Mouse (Mus musculus) embryonic facial prominence, embryonic 15.5 days (tissue): ENCODE results near the gene Spty2d1. TPM values are rescaled to one million over a fixed set of nuclear protein-coding genes. Genes with fewer than 3 reads are reported as not detected.

Experiments
- ATAC-seq: fragments of 200-750 bp; cut with Nextera tagmentation; 2 replicates; pipeline ENCODE4 v1.8.0; 2017; ENCODE audit warnings: low read depth, moderate TSS enrichment; ENCODE audit not compliant: insufficient number of reproducible peaks, low FRiP score, low TSS enrichment
- H3K27ac ChIP-seq: fragments of 300-500 bp; sonication (generic); replicated peaks from 2 replicates; pipeline ENCODE4 v1.5.1; 2015; ENCODE audit warnings: mild to moderate bottlenecking, inconsistent platforms
- H3K27me3 ChIP-seq: fragments of 300-500 bp; sonication (generic); 2 replicates; pipeline ENCODE4 v1.6.1; 2015; ENCODE audit warnings: inconsistent platforms
- H3K36me3 ChIP-seq: fragments of 300-500 bp; sonication (generic); 2 replicates; pipeline ENCODE4 v1.6.1; 2015; ENCODE audit warnings: mild to moderate bottlenecking, inconsistent platforms
- H3K4me1 ChIP-seq: fragments of 300-500 bp; sonication (generic); 2 replicates; pipeline ENCODE4 v1.6.1; 2015; ENCODE audit warnings: inconsistent platforms
- H3K4me2 ChIP-seq: fragments of 300-500 bp; sonication (generic); replicated peaks from 2 replicates; pipeline ENCODE4 v1.6.1; 2015; ENCODE audit warnings: mild to moderate bottlenecking, inconsistent platforms
- H3K4me3 ChIP-seq: fragments of 300-500 bp; sonication (generic); replicated peaks from 2 replicates; pipeline ENCODE4 v1.5.1; 2015; ENCODE audit warnings: mild to moderate bottlenecking, inconsistent platforms
- H3K9ac ChIP-seq: fragments of 300-500 bp; sonication (generic); 2 replicates; pipeline ENCODE4 v1.6.1; 2015; ENCODE audit warnings: inconsistent platforms
- H3K9me3 ChIP-seq: fragments of 300-500 bp; sonication (generic); replicated peaks from 2 replicates; pipeline ENCODE4 v1.6.1; 2016; ENCODE audit warnings: inconsistent platforms
- WGBS: fragments of 180-500 bp; shearing (Covaris S2); methylation state at CpG from one replicate; pipeline ENCODE4 v1.1.7; 2015; 5-methylcytosine and 5-hydroxymethylcytosine counted together
- polyA plus RNA-seq: library from polyadenylated mRNA; unstranded; fragments of >200 nt; fragmentation: Nextera tagmentation; extraction: Ambion mirVana; gene quantifications from 2 replicates; pipeline ENCODE4 v1.2.1, GENCODE M21; 2015

The Spty2d1 gene
- polyA plus RNA-seq, 1 experiment from 2014 or later = 21.3 TPM

- no peaks in the 10 kb centered on the region for H3K27me3 ChIP-seq
- no peak overlapping the region for H3K4me3 ChIP-seq
- no peak overlapping the region for H3K27ac ChIP-seq
- no peak overlapping the region for H3K4me2 ChIP-seq
- H3K9ac ChIP-seq = no peak overlapping the region
- ATAC-seq = no peak
- no peaks in the 10 kb centered on the region for H3K9me3 ChIP-seq
- 65% methylated on average over 8 of the region's 8 CpGs for WGBS
- 0 out of 2 replicates have a peak, but pooled peaks cover 4% of the 10 kb centered on the region for H3K4me1 ChIP-seq
- no peaks in the 10 kb centered on the region for H3K36me3 ChIP-seq
Measured at GRCm38 (mm10) chr7:47022482-47022881, 14.3 kb upstream of the Spty2d1 start.

- no peaks in the 10 kb centered on the region for H3K9me3 ChIP-seq
- H3K4me3 ChIP-seq = no peak overlapping the region
- H3K27me3 ChIP-seq = no peaks in the 10 kb centered on the region
- no peaks in the 10 kb centered on the region for H3K36me3 ChIP-seq
- H3K4me1 ChIP-seq = 0 out of 2 replicates have a peak, but pooled peaks cover 4% of the 10 kb centered on the region
- no peak overlapping the region for H3K9ac ChIP-seq
- ATAC-seq = no peak
- 10% methylated on average over 8 of the region's 8 CpGs for WGBS
- H3K4me2 ChIP-seq = peak overlapping the region; percentile 19; the same call in 1 of the 2 replicates
- H3K27ac ChIP-seq = no peak overlapping the region
Measured at GRCm38 (mm10) chr7:47020956-47021355, 12.7 kb upstream of the Spty2d1 start.

- Histone ChIP-seq H3K27me3 (no peaks in the 10 kb centered on the region), H3K4me3 (no peak overlapping the region), H3K36me3 (no peaks in the 10 kb centered on the region), H3K9me3 (no peaks in the 10 kb centered on the region), H3K4me1 (peaks cover 8% of the 10 kb centered on the region), H3K9ac (no peak overlapping the region), H3K4me2 (no peak overlapping the region), H3K27ac (no peak overlapping the region)
- 54% methylated on average over 5 of the region's 5 CpGs for WGBS
- ATAC-seq = no peak
Measured at GRCm38 (mm10) chr7:47019641-47020040, 11.4 kb upstream of the Spty2d1 start.

- no peak overlapping the region for H3K4me3 ChIP-seq
- H3K9me3 ChIP-seq = no peaks in the 10 kb centered on the region
- 64% methylated on average over 7 of the region's 7 CpGs for WGBS
- H3K9ac ChIP-seq = no peak overlapping the region
- no peaks in the 10 kb centered on the region for H3K36me3 ChIP-seq
- H3K27me3 ChIP-seq = no peaks in the 10 kb centered on the region
- peaks cover 8% of the 10 kb centered on the region for H3K4me1 ChIP-seq
- no peak overlapping the region for H3K27ac ChIP-seq
- no peak for ATAC-seq
- H3K4me2 ChIP-seq = no peak overlapping the region
Measured at GRCm38 (mm10) chr7:47017146-47017545, 8.9 kb upstream of the Spty2d1 start.

- Histone ChIP-seq H3K4me2 (no peak overlapping the region), H3K9me3 (no peaks in the 10 kb centered on the region), H3K4me3 (no peak overlapping the region), H3K9ac (no peak overlapping the region), H3K27me3 (no peaks in the 10 kb centered on the region), H3K36me3 (no peaks in the 10 kb centered on the region), H3K27ac (no peak overlapping the region), H3K4me1 (peaks cover 8% of the 10 kb centered on the region)
- WGBS = 67% methylated on average over 3 of the region's 3 CpGs
- no peak for ATAC-seq
Measured at GRCm38 (mm10) chr7:47016602-47017001, 8.4 kb upstream of the Spty2d1 start.

GRCm38 (mm10) chr7:47015390-47016065, 7.3 kb upstream of the Spty2d1 start:
- 10% methylated on average over 6 of the region's 6 CpGs for WGBS
- H3K9ac ChIP-seq = no peak overlapping the region
- H3K4me3 ChIP-seq = no peak overlapping the region
- peak overlapping the region; percentile 63; the same call in 1 of the 2 replicates for H3K27ac ChIP-seq
- ATAC-seq = peak; percentile 92
- H3K27me3 ChIP-seq = no peaks in the 10 kb centered on the region
- no peaks in the 10 kb centered on the region for H3K36me3 ChIP-seq
- peaks cover 4% of the 10 kb centered on the region for H3K4me1 ChIP-seq
- no peaks in the 10 kb centered on the region for H3K9me3 ChIP-seq
- H3K4me2 ChIP-seq = peak overlapping the region; percentile 45

GRCm38 (mm10) chr7:47014564-47015389, 6.6 kb upstream of the Spty2d1 start:
- Histone ChIP-seq H3K27me3 (no peaks in the 10 kb centered on the region), H3K36me3 (no peaks in the 10 kb centered on the region), H3K4me1 (peaks cover 6% of the 10 kb centered on the region), H3K27ac (0 out of 2 replicates have a peak overlapping the region, but pooled peaks have one; percentile 63), H3K4me3 (no peak overlapping the region), H3K4me2 (no peak overlapping the region), H3K9me3 (no peaks in the 10 kb centered on the region), H3K9ac (no peak overlapping the region)
- no peak for ATAC-seq
- WGBS = 59% methylated on average over 11 of the region's 11 CpGs

- Histone ChIP-seq H3K4me1 (peaks cover 14% of the 10 kb centered on the region), H3K27ac (no peak overlapping the region), H3K4me3 (no peak overlapping the region), H3K4me2 (no peak overlapping the region), H3K9ac (no peak overlapping the region), H3K36me3 (no peaks in the 10 kb centered on the region), H3K27me3 (no peaks in the 10 kb centered on the region), H3K9me3 (no peaks in the 10 kb centered on the region)
- no peak for ATAC-seq
- 41% methylated on average over 9 of the region's 9 CpGs for WGBS
Measured at GRCm38 (mm10) chr7:47013131-47013767, 5.0 kb upstream of the Spty2d1 start.

- WGBS = 2% methylated on average over 25 of the region's 25 CpGs
- H3K4me3 ChIP-seq = peak overlapping the region; percentile 77
- H3K36me3 ChIP-seq = no peaks in the 10 kb centered on the region
- peak overlapping the region; percentile 77 for H3K9ac ChIP-seq
- H3K9me3 ChIP-seq = no peaks in the 10 kb centered on the region
- peak overlapping the region; percentile 97 for H3K27ac ChIP-seq
- H3K27me3 ChIP-seq = no peaks in the 10 kb centered on the region
- peaks cover 40% of the 10 kb centered on the region for H3K4me1 ChIP-seq
- peak overlapping the region; percentile 85 for H3K4me2 ChIP-seq
- peak; percentile 34 for ATAC-seq
Measured at GRCm38 (mm10) chr7:47007818-47008167, 418 bp downstream of the Spty2d1 start.

GRCm38 (mm10) chr7:47007109-47007780, 966 bp downstream of the Spty2d1 start:
- no peak for ATAC-seq
- H3K27me3 ChIP-seq = no peaks in the 10 kb centered on the region
- no peaks in the 10 kb centered on the region for H3K36me3 ChIP-seq
- H3K9ac ChIP-seq = peak overlapping the region; percentile 77
- WGBS = 11% methylated on average over 21 of the region's 21 CpGs
- no peaks in the 10 kb centered on the region for H3K9me3 ChIP-seq
- H3K4me3 ChIP-seq = peak overlapping the region; percentile 77
- peak overlapping the region; percentile 97 for H3K27ac ChIP-seq
- peaks cover 45% of the 10 kb centered on the region for H3K4me1 ChIP-seq
- H3K4me2 ChIP-seq = peak overlapping the region; percentile 85
